Mouse (Mus musculus) bone marrow macrophage, adult 2 months (primary cell): ENCODE data around the gene Osbpl5.

Experiments used
- CTCF ChIP-seq: IDR thresholded peaks from 2 replicates; pipeline ENCODE4 v1.5.1; 2012; ENCODE audit warnings: low read depth, mild to moderate bottlenecking, low read length, moderate library complexity
- POLR2A ChIP-seq: IDR thresholded peaks from 2 replicates; pipeline ENCODE4 v1.6.1; 2012; ENCODE audit warnings: mild to moderate bottlenecking, low read depth, low read length, borderline replicate concordance

DNA sequence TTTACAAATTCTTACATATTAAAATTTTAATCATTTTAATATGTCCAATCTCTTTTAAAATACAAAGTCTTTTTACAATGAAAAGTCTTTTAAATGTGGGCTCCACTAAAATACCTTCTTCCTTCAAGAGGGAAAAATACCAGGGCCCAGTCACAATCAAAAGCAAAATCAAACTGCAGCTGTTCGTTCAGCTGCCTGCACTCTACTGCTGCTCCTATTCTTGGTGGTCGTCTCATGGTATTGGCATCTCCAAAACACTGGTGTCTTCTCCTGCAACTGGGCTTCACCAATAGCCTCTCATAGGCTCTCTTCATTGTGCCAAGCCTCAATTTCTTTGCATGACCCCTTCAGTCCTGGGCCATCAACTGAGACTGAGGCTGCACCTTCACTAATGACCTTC, 93.3 kb downstream of the Osbpl5 start:
- TF ChIP-seq POLR2A (no peak), CTCF (no peak)
